33 mouse cellular contexts compared by ENCODE assay signal in the genomic region with DNA sequence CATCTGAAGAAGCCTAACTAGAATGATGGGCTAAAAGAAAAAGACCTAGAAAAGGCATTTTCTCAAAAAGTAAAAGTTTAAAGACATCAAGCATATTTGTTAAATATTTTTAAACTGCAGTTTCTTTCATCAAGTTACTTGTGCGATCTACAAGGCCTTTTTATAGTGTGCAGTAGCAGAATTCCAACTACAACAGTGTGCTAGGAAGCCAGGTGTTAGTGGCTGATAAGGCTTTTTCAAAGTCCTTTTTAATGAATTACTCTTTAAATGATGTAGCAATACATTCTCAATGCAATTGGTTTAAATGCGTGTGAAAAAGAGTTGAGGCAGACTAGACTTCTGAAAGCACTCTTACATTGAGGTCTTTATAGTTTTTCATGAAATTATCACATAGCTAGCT. TPM values are rescaled to one million over a fixed set of nuclear protein-coding genes. Genes with fewer than 3 reads are reported as not detected.
"Had no signal": no experiment of that assay in that cellular context is flagged by ENCODE, and none has a peak within 500 bp of the region (broad histone marks: within the 10 kb centered on the region; RNA-seq: fewer than 3 reads in every experiment).

No protein-coding gene starts in this region.

- H3K4me3 ChIP-seq: heart, embryonic 10.5 days; heart, embryonic 12.5 days; heart, embryonic 13.5 days; heart, embryonic 15.5 days; hindbrain, embryonic 10.5 days; hindbrain, embryonic 12.5 days; hindbrain, embryonic 13.5 days; hindbrain, embryonic 15.5 days; kidney, embryonic 15.5 days; layer of hippocampus, adult 2 months; left cerebral cortex, adult 2 months had no signal

- ATAC-seq: hindbrain, embryonic 16.5 days; hindbrain, postnatal 0 days; inflammation-experienced regulatory T-cells, adult 6 months had no signal

- H3K4me1 ChIP-seq: heart, embryonic 10.5 days; heart, embryonic 12.5 days; heart, embryonic 13.5 days; heart, embryonic 15.5 days; hindbrain, embryonic 10.5 days; hindbrain, embryonic 12.5 days; hindbrain, embryonic 13.5 days; hindbrain, embryonic 15.5 days; kidney, embryonic 15.5 days had no signal

- H3K4me2 ChIP-seq: heart, embryonic 11.5 days; heart, embryonic 12.5 days; heart, embryonic 13.5 days; heart, embryonic 15.5 days; hindbrain, embryonic 12.5 days; hindbrain, embryonic 13.5 days; hindbrain, embryonic 14.5 days; hindbrain, embryonic 15.5 days; kidney, embryonic 15.5 days had no signal

- DNase-seq: heart, postnatal 10 days; heart, postnatal 14 days; heart, postnatal 36 days; heart, postnatal 4 days; kidney, adult 11 months; kidney, adult 18-20 months; kidney, adult 2 months; kidney, adult 8-10 months; kidney, adult 9 months; kidney, postnatal 10 days; kidney, postnatal 14 days; kidney, postnatal 25 days; kidney, postnatal 4 days; layer of hippocampus, adult 9-11 months; layer of hippocampus, postnatal 36 days had no signal

- H3K36me3 ChIP-seq: heart, embryonic 10.5 days; heart, embryonic 12.5 days; heart, embryonic 13.5 days; heart, embryonic 15.5 days; hindbrain, embryonic 10.5 days; hindbrain, embryonic 12.5 days; hindbrain, embryonic 13.5 days; hindbrain, embryonic 15.5 days; kidney, embryonic 15.5 days had no signal

- H3K27me3 ChIP-seq: heart, embryonic 12.5 days; heart, embryonic 13.5 days; heart, embryonic 15.5 days; hindbrain, embryonic 12.5 days; hindbrain, embryonic 13.5 days; hindbrain, embryonic 15.5 days; kidney, embryonic 15.5 days had no signal

- H3K27ac ChIP-seq: heart, embryonic 10.5 days; heart, embryonic 13.5 days; heart, embryonic 15.5 days; hindbrain, embryonic 10.5 days; hindbrain, embryonic 12.5 days; hindbrain, embryonic 13.5 days; hindbrain, embryonic 14.5 days; hindbrain, embryonic 15.5 days; hindbrain, postnatal 0 days; kidney, embryonic 15.5 days; kidney, postnatal 0 days; layer of hippocampus, adult 2 months; left cerebral cortex, adult 2 months had no signal

- H3K9me3 ChIP-seq: heart, embryonic 10.5 days; heart, embryonic 12.5 days; heart, embryonic 13.5 days; heart, embryonic 15.5 days; hindbrain, embryonic 10.5 days; hindbrain, embryonic 12.5 days; hindbrain, embryonic 13.5 days; hindbrain, embryonic 15.5 days; kidney, embryonic 15.5 days had no signal

- H3K9ac ChIP-seq: heart, embryonic 12.5 days; heart, embryonic 13.5 days; heart, embryonic 15.5 days; hindbrain, embryonic 12.5 days; hindbrain, embryonic 13.5 days; hindbrain, embryonic 14.5 days; hindbrain, embryonic 15.5 days; kidney, embryonic 15.5 days had no signal

RNA-seq across cellular contexts. Expression of gene Pgr, which starts 42.2 kb away (rescaled TPM):
- total RNA-seq: heart, postnatal 14 days; heart, postnatal 25 days; heart, postnatal 36 days; heart, postnatal 4 days had no signal
- polyA plus RNA-seq: heart, embryonic 11.5 days; inflammation-experienced regulatory T-cells, adult 6 months had no signal
